Mouse (Mus musculus) adrenal gland, postnatal 10 days (tissue): ENCODE results near the gene Spcs3. TPM values are rescaled to one million over a fixed set of nuclear protein-coding genes. Genes with fewer than 3 reads are reported as not detected.
"Not testable (repeated sequence)": the region's sequence is repeated elsewhere in the genome, so short reads cannot be mapped to it uniquely, and the experiment has no call there.

Experiments used
- DNase-seq: peaks from one replicate; pipeline ENCODE4 v3.0.0; 2021; ENCODE audit warnings: mixed read lengths
- long read RNA-seq, 2 experiments: library from polyadenylated mRNA; stranded (forward); transcript quantifications; one replicate each; pipeline ENCODE4 v2.0.0; 2021
- total RNA-seq, 2 experiments: library from RNA; stranded (reverse); gene quantifications; 2 replicates each; pipeline ENCODE4 v1.2.3; 2021

Gene Spcs3
- 10 to 100 TPM; 40.3 to 43.2 TPM for total RNA-seq
- long read RNA-seq, experiment 1, transcript Spcs3-201 (5 exons, 3,466 nt), result major isoform, 25 of 35 reads
- long read RNA-seq, experiment 1, partial matches to known transcripts, result 0 of 35 reads
- long read RNA-seq, experiment 1, other reads (novel, unspliced or antisense), result 10 of 35 reads
- long read RNA-seq, experiment 2, transcript Spcs3-201 (5 exons, 3,466 nt), result major isoform, 40 of 40 reads
- long read RNA-seq, experiment 2, partial matches to known transcripts, result 0 of 40 reads
- long read RNA-seq, experiment 2, other reads (novel, unspliced or antisense), result 0 of 40 reads

DNA sequence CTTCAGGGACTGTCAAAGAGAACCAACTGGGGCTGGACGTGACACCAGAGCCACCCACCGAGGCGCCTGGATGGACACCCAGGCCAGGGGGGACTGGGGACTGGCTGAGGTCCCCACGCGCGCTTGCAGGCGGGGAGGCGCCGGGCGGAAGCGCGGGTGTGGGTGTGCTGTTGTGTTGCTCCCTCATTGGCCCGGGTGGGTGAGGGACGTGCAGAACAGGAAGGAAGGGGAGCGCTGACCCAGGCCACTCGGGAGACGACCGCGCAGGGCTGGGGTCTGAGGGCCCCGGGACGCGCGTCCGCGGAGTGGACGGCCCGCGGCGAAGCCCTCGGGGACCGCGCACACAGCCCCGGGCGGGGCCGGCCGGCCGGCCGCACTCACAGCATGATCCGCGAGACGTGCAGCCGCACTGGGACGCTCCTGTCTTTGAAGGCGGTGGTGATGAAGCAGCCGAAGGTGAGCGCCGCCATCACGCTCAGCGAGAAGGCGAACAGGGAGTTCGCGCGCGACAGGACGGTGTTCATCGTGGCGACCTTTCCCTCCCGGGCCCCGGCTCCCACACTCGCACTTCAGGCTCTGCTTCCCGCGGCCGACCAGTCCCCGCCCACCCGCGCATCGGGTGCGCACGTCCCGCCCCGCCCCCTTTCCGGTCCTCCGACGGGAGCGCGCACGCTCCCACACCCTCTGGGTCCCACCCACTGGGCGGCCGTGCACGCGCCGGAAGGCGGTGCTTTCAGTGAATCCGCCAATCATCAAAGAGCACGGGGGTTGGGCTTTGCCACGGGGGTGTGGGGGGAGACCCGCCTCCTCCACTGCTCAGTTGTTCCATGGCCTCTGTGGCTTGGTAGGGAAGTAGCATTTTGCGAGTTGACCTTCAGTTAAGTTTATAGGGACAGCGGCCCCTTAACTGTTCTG, at the start of gene Spcs3, which contains the start of gene Asb5:
Gene Spcs3, minus strand, starts transcription at position 617 of the 915 bp plus-strand sequence.
Gene Asb5, plus strand, starts transcription at position 199 of the 915 bp plus-strand sequence.
- DNase-seq, result peak; percentile 99

DNA sequence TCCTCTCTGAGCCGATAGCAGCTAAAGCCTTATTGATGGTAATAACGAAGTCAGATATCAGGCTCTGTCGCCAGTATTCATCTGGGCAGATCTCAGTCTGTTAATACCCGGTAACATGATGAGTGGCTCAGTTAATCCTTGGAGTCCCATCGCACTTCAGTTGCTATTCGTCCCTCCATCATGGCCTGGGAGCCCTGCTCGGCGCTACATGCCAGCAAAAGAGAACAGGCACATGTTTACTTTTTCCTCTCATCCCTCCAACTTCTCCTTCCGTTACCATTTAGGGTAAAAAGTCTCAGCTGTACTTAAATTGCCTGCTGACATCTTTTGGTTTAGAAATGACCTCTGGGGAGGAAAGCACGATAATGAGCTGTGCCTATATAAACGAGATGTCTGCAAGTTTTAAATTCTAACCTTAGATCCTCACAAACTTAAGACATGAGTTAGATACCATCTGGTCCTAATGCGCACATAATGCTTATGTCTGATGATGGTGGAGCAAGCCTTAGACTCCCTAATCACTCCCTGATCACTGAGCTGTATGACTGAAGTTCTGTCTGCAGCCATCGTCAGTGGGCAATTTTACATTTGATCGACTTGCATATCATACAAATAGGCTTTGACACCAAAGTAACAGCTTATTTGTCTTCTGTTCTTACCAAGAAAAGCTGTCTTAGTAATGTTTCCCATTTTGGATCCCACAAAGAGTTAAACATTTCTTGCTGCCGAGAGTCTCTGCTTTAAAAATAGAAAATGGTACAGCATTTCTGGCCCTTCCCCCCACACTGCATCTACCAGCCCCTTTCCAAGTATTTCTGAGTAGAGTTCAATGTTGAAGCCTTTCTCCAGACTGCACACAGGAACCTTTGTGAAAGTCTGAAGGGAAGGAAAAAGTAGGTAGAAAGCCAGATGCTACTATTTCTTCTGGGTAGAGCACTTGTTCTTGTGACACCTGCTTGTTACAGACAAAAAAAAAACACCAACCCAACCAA, 41.1 kb upstream of the Spcs3 start:
- DNase-seq, result no peak

DNA sequence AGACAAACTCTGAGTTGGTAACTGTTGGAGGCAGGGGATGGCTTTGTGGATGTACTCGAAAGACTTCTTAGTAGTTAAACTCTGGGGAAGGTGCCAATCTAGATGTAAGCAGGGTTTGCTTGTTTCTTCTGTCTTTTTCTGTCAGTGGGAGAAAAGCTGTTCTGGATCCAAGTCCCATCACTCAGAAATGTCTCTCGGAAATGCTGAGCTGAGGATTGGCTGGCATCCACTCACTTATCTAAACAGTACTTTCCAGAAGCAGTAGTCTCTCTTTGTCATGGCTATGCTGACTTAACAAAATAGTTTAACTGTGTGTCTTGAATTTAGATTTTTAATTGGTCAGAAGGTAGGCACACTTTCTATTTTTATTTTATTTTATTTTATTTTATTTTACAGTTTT, 37.4 kb upstream of the Spcs3 start:
- DNase-seq, result no peak

DNA sequence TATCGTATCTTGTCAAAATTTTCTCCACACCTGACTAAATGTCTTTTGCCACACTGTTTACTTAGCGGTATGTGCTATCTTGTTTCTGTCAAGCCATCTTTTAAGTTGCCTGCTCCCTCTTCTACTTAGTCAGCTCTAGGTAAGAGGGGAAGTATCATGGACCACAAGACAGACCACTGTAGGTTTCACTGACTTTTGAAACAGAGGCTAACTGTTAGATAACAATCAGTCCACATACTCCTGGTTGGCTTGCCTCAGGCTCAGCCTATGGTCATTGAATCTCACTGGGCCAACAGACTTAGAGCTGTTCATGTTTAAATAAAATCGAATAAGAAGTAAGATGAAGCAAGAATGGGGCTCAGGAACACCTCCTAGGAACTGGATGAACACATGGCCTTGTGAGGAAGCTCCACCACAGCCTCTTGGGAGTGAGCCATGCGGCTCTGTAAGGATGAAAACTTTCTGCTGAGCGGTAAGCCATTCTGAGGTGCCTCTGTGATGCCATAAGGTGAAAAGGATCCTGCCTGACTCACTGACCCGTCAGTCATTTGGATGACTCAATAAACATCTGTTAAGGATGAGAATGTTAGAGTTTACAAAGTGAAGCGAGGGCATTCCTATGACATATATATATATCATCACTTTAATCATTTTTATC, 35.9 kb upstream of the Spcs3 start:
- no peak for DNase-seq

DNA sequence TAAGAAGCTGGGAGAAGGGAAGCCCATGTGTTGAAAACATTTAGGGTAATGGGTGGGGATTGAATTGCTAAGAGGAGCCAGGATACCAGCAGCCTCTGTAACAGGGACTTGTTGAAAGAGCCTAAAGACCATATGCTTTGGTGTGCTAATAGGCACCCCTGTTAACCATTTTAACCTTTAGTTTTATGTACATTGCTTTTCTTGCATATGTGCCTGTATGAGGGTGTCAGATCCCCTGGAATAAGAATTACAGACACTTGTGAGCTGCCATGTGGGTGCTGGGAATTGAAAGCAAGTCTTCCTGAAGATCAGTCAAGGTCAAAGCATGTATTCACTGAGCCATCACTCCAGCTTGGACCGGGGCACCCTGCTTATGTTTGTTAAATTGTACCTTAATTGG, 35.4 kb upstream of the Spcs3 start:
- no peak for DNase-seq

DNA sequence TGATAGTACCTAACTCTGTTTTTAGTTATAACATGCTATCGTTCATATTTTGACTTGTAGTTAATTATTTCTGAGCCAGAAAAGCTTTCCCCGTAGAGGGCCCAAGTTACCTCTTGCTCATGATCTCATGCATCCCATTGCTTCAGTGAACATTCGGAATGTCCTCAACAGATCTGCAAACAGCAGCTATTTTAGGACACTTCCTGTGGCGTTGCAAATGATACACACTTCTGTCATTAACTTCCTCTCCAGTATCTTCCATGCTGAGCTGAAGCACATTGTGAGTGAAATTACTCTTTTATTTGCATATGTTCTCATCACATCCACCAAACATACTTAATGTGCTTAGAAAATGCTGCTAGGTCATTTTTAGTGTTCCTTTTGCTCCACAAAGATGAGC, 32.3 kb upstream of the Spcs3 start:
- no peak for DNase-seq

DNA sequence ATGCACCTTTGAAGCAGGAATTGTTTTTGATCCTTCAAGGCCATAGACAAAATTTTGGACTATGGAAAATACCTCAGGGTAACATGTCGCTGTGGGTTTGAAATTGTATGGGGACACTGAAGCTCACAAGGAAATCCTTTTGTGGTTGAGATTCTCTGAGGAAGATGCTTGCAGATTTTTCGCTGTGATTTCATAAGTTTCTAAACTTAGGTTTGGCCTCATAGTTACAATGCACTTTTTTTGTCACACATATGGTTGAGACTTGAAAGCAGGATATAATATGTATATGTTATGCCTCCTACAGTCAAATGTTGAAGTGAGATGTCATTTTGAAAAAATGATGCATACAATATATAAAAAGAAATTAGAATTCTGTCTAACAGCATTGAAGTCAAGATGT, 25.1 kb upstream of the Spcs3 start:
- no peak for DNase-seq

DNA sequence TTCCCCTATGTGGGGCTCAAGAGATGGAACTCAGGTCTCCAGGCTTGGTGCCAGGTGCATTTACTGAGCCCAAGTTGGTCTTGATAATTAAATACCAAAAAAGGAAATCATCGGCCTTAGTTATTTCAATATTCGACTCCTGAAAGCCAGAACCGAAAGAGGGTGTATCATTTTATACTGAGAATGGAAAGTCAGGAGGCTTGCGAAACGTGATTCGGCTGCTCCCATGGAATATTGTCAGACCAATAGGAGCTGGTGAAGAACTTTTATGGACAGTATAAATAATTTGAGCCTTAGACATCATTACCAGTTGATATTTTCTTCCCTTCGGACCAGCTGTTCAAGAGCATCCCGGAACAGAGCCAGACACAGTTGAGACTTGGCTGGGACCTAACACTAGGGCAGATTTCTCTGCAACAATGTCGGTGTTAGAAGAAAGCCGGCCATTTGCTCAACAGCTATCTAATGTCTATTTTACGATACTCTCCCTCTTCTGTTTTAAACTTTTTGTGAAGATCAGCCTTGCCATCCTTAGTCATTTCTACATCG, 20.3 kb upstream of the Spcs3 start:
- no peak for DNase-seq

DNA sequence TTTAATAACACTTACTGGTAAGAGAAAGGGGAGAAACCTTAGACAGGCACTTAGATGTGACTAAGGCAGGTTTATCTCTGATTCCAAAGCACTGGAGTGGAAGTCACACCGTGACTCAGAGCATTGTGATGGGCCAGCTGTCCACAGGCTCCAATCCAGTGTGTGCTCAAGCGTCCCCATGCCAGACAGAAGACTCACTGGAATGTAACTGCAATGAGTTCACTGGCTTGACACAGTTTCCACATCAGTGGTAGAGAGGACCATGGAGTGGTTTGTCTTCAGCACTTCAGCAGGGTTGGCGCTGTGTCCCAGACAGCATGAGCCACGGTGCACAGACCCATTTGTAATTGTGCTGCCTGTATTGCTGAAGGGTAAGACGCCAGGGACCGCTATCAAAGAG, 18.6 kb upstream of the Spcs3 start:
- DNase-seq, result no peak

DNA sequence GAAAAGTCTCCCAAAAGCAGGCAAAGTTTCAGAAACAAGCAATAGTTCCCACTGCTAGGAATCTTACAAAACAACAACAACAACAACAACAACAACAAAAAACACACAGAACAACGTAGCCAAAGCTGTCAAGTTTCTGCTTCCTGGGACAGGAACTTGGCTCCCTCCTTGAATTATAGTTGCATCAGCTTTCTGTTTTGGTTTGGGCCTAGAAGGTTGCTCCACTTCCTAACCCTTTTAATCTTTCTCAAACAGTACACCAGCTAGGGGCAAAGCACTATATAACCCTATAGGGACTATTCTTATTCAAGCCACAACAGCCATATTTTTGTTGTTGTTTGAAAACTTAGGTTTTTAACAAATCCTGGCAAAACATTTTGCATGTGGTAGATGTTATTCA, 11.5 kb upstream of the Spcs3 start:
- no peak for DNase-seq

DNA sequence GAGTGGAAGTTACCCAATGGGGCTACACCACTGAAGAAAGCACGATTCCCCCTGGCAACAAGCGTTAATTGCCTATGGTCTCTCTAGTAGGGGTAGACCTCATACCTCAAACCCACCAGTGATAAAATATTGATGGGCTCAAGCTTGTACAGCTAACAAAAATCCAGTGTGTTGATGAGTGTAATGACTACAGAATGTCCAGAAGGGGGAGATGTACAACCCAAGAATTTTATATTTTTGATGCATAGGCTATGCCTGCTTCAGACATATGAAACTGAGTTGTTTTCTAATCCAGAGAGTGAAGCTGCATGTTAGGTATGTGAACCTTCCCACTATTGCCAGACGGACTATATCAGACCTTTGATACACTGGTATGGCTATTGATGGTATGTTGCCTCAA, 7.5 kb upstream of the Spcs3 start:
- no peak for DNase-seq

DNA sequence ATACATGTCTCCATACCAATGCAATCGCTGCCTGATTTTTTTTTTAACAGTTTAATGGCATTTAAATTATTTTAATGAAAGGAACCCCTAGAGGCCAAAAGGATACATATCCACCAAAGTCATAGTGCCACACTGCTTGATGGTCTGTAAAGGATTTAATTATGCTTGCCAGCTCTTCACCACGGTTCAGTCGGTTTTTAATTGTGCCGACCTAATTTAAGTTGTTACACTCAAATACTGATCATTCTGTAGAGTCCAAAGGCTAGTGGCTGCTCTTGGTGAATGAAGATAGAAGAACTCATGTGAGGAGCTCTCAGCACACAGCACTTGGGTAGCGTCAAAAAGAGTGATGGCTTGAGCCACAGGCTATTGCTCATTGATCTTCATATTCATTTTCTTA, 5.4 kb upstream of the Spcs3 start:
- no peak for DNase-seq

DNA sequence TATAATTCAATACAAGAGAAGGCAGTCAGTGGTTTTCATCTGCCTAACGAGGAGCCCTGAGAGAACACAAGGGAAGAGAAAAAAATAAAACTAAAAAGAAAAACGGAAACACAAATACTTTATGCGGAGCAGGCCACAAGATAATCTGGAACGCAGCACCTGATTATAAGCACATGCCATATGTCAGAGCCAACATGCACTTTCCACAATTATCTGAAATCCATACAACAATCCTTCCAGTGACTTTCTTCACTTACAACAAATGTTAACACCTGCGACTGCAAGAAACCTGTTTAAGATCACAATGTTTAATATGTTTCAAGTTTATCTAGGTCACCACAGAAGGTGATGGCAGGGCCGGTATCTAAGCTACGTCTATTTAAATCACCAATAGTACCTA, 1.2 kb downstream of the Spcs3 start:
- DNase-seq, result no peak

DNA sequence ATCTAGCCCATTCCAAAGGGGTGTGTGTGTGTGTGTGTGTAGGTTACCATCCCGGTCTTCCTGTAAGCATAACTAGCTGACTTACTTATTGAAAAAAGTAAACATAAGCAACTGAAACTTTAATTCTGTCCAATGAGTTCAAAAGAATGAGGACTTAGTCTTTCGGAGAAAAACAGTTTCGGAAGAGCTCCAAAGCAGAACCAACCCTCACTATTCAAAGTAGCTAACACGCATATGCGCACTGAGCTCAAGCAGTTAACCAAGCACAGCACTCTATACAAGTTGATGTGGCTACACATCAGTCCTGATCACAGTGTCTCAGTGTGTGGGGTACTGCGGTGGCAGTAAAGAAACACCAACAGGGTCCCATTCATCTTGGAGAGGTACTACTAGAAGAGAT, 3.1 kb downstream of the Spcs3 start:
- no peak for DNase-seq

DNA sequence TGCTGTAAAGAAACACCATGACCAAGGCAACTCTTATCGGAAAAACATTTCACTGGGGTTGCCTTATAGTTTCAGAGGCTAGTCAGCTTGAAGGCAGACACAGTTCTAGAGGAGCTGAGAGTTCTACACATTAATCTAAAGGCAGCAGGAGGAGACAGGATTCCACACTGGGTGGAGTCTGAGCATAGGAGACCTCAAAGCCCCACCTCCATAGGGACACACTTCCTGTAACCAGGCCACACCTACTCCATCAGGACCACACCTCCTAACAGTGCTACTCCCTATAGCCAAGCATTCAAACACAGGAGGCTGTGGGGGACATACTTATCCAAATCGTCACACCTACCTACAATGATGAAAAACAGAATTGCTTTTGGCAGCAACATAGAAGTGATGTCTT, 4.2 kb downstream of the Spcs3 start:
- DNase-seq, result no peak

DNA sequence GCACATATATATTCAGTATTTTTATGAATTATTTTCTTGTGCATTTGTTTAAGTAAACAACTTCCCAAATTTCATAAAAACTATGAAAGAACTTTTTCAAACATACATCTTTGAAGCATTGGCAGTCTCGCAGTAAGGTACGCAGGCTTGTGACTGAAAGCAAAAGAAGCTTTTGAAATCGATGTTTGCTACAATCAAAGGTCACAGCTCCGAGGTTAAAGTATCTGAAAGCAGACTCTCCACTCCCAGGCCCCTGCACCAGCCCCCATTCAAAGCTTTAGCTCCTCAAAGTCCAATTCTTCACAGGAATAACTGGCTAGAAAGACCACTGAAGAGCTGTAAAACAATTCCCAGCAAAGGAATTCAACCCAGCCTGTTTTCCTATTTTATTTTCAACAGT, 9.3 kb downstream of the Spcs3 start:
- DNase-seq, result no peak

DNA sequence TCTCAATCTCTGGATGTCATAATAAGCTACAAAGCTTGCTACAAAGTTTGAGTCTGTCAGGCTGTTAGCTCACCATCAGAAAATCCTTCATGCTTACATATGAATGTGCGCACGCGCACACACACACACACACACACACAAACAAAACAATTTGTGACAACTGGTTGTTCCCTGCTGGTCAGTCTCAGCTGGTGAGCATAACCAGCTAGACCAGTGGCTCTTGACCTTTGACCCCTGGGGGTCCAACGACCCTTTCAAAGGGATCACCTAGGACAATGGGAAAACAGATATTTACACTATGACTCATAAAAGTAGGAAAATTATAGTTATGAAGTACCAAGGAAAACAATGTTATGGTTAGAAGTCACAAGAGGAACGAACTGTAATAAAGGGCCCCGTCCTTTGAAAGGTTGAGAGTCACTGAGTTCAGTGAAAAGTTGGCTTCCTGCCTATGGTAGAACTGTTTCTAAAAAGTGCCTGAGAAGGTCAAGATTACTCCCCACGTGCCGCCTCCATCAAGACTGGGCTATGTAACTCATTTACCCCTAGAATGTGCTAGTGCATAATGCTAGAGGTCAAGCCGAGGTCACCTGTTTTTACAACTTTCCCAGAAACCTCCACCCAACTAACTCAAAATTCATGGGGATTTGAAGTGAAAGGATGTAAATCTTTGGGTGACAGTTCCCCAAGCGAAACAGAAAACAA, 10.9 kb downstream of the Spcs3 start:
- no peak for DNase-seq

DNA sequence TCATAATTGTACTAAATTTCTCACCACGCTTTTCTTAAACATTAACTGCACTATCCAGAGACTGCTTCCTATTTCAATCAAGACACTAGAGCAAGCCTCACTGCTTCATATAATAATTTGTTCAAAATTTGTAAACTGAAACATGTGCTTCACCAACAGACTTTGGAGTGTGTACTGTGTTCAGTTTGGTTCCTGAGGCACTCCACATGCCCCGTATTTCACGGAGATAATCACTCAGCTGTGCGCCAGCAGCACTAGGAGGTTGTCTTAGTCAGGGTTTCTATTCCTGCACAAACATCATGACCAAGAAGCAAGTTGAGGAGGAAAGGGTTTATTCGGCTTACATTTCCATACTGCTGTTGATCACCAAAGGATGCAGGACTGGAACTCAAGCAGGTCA, 17.6 kb downstream of the Spcs3 start:
- DNase-seq, result not testable (repeated sequence)

DNA sequence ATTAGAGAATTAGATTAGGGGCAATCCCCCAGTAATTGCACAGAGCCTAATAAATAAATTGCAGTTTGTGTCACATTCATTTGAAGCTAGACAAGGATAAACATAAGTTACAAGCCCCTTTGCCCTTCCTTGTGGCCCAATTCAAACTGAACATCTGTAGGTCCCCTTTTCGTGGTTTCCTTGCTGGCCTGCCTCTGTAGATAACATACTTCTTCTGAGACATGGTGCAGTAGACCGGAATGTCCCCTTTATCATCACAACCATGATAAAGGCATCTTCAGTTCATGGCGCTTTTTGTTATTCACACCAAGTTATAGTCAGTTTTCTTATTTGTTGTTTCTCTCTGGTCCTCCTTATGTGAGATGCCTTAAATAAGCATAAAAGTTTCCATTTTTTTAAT, 18.0 kb downstream of the Spcs3 start:
- no peak for DNase-seq

DNA sequence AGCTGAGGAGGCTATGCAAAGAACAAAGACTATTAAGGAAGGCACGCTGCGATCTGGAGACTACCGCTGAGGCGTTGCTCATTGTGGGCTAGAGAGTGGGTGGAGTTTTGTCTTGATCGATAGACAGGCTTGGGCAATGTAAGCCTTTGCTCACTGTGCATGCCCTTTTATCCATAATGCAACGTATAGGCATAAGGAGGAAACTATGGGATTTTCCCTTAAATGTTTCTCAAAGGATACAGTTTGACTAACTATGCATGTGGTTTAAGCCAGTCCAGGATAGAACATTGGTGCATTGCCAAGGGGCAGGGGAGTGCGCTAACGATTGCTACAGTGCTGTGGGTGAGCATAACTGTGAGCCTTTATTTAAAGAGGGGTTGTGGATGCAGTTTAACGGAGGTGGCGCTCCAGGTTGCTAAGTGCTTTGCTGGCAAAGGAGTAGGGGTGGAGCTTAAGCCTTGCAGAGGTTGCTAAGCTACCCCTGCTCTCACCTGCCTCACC, 20.5 kb downstream of the Spcs3 start:
- no peak for DNase-seq

DNA sequence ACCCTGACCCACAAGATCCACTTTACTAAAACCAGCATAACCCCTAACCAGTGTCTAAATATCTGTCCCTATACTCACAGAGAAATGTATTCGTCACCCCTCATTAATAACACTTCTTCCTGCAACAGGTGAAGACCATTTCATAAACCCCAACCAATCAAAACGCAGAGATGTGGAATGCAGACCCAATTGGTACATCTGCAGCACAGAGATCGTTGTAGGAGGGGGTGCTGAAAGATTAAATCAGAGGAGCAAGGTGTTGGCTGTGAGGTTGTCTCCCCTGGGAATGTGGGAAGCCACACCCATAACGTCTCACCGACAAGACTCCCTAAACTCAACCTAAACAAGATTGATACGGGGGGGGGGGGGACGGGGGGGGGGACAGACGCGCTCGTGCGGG, 21.0 kb downstream of the Spcs3 start:
- DNase-seq, result no peak
